Mouse (Mus musculus): Measurements from ENCODE around the gene Aldh3a1. TPM values are rescaled to one million over a fixed set of nuclear protein-coding genes. Genes with fewer than 3 reads are reported as not detected.
A peak's percentile ranks its signal among the peaks of the same experiment; 100 is the strongest.

The Aldh3a1 gene
- polyA plus RNA-seq, 1 experiment from 2014 or later = 0.09 TPM

DNA sequence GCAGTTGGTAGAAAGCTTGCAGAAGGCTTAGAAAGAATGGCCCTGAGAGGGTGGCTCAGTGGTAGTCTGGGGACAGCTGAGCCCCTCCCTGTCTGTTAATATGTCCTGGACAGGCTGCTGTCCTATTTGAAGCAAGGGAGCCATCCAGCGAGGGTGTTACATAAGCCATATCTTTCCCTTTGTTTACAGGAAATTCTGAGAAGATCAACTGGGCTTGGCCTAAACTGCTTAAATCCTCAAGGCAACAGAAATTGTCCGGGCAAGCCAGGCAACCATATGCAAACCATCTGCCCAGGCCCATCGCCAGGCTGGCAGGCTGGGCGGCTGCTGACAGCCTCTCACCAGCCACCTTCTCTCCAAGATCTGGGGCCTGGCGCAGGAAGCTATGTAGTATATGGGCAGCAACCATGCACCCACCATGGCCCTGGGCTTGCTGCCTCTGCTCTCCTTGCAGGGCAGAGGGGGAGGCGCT, 18.6 kb downstream of the Aldh3a1 start:
- Histone ChIP-seq H3K4me3 (ENCODE audit: low read depth, low read length) (no peak overlapping the region), H3K36me3 (replicated peaks; ENCODE audit: insufficient read depth, low read length) (no peaks in the 10 kb centered on the region), H3K4me2 (ENCODE audit: low read depth, low read length) (no peak overlapping the region), H3K27ac (ENCODE audit: low read depth) (no peak overlapping the region), H3K9me3 (ENCODE audit: low read length) (no peaks in the 10 kb centered on the region), H3K4me1 (ENCODE audit: insufficient read depth) (peaks cover 9% of the 10 kb centered on the region; the same call in 1 of the 2 replicates), H3K27me3 (ENCODE audit: insufficient read depth, low read length) (no peaks in the 10 kb centered on the region), H3K9ac (replicated peaks) (no peak overlapping the region)
- ATAC-seq = no peak; the same call in 1 of the 2 replicates
- TF ChIP-seq EP300 (IDR thresholded peaks at IDR 0.05; ENCODE audit: low read depth) (no peak), CTCF (IDR thresholded peaks at IDR 0.05; ENCODE audit: low read depth) (no peak)
- DNase-seq = no peak
- 78% methylated on average over 6 of the region's 6 CpGs for WGBS (ENCODE audit: insufficient replicate concordance)

DNA sequence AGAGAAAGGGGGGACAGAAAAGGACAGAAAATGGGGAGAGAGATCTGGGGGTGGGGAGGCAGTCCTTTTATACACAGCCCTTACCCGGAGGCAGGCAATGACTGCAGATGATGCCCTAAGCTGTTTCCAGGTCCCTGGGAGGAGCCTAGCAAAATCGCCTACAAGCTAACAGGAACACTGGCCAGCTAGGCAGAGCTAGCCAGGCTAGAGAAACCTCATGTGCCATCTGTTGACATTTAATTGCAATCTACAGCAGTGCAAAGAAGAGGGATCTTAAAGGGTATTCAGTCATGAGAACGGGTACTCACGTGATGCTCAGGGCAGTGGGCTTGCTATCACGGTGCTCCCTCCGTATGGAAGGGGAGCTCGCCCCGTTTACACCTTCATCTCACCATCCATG, 20.5 kb downstream of the Aldh3a1 start:
- no peak overlapping the region for H3K9ac ChIP-seq (replicated peaks)
- no peak overlapping the region for H3K4me2 ChIP-seq (ENCODE audit: low read depth, low read length)
- WGBS (ENCODE audit: insufficient replicate concordance) = 76% methylated on average over 8 of the region's 8 CpGs
- H3K9me3 ChIP-seq (ENCODE audit: low read length) = no peaks in the 10 kb centered on the region
- H3K27ac ChIP-seq (ENCODE audit: low read depth) = no peak overlapping the region
- H3K4me1 ChIP-seq (ENCODE audit: insufficient read depth) = peaks cover 9% of the 10 kb centered on the region; the same call in 1 of the 2 replicates
- no peaks in the 10 kb centered on the region for H3K27me3 ChIP-seq (ENCODE audit: insufficient read depth, low read length)
- H3K4me3 ChIP-seq (ENCODE audit: low read depth, low read length) = no peak overlapping the region
- no peak for ATAC-seq
- no peak for TF ChIP-seq EP300 (IDR thresholded peaks at IDR 0.05; ENCODE audit: low read depth)
- DNase-seq = no peak
- no peaks in the 10 kb centered on the region for H3K36me3 ChIP-seq (replicated peaks; ENCODE audit: insufficient read depth, low read length)

GRCm38 (mm10) chr11:61228406-61228805, 21.1 kb downstream of the Aldh3a1 start:
- Histone ChIP-seq H3K4me3 (ENCODE audit: low read depth, low read length) (no peak overlapping the region), H3K27ac (ENCODE audit: low read depth) (no peak overlapping the region), H3K4me1 (ENCODE audit: insufficient read depth) (peaks cover 11% of the 10 kb centered on the region; the same call in 1 of the 2 replicates), H3K27me3 (ENCODE audit: insufficient read depth, low read length) (no peaks in the 10 kb centered on the region), H3K9me3 (ENCODE audit: low read length) (no peaks in the 10 kb centered on the region), H3K36me3 (replicated peaks; ENCODE audit: insufficient read depth, low read length) (no peaks in the 10 kb centered on the region), H3K4me2 (ENCODE audit: low read depth, low read length) (no peak overlapping the region), H3K9ac (replicated peaks) (no peak overlapping the region)
- ATAC-seq (no peak), DNase-seq (no peak)
- TF ChIP-seq CTCF (IDR thresholded peaks at IDR 0.05; ENCODE audit: low read depth) = no peak
- TF ChIP-seq EP300 (IDR thresholded peaks at IDR 0.05; ENCODE audit: low read depth) = no peak
- 67% methylated on average over 3 of the region's 3 CpGs for WGBS (ENCODE audit: insufficient replicate concordance)

GRCm38 (mm10) chr11:61231329-61231728, 24.0 kb downstream of the Aldh3a1 start:
- Histone ChIP-seq H3K27me3 (ENCODE audit: insufficient read depth, low read length) (no peaks in the 10 kb centered on the region), H3K9me3 (ENCODE audit: low read length) (no peaks in the 10 kb centered on the region), H3K4me3 (ENCODE audit: low read depth, low read length) (no peak overlapping the region), H3K36me3 (replicated peaks; ENCODE audit: insufficient read depth, low read length) (no peaks in the 10 kb centered on the region), H3K4me1 (ENCODE audit: insufficient read depth) (0 out of 2 replicates have a peak, but pooled peaks cover 3% of the 10 kb centered on the region), H3K4me2 (ENCODE audit: low read depth, low read length) (peak overlapping the region; percentile 27; the same call in 1 of the 2 replicates), H3K27ac (ENCODE audit: low read depth) (no peak overlapping the region), H3K9ac (replicated peaks) (no peak overlapping the region)
- ATAC-seq (no peak), DNase-seq (peak; percentile 61)
- TF ChIP-seq EP300 (IDR thresholded peaks at IDR 0.05; ENCODE audit: low read depth) = no peak
- TF ChIP-seq CTCF (IDR thresholded peaks at IDR 0.05; ENCODE audit: low read depth) = peak; percentile 81
- 1% methylated on average over 9 of the region's 9 CpGs for WGBS (ENCODE audit: insufficient replicate concordance)

DNA sequence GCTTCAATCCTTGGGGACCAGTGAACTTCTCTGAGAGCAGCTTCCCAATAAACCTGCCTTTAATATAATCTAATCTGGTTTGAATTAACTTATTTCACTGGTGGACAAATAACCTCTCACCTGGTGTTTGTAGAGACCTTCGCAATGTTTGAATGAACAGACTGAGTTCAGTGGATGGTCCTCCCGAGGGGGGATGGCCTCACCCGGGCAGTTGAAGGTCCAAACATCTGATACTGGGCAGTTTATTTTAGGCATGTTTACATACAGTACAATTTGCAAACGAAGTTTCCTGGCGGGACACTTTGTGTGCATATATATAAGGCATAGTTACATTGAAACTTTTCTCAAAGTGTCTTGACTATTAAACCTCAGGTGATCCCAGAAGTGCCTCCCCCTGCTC, 26.8 kb downstream of the Aldh3a1 start:
- Histone ChIP-seq H3K36me3 (replicated peaks; ENCODE audit: insufficient read depth, low read length) (no peaks in the 10 kb centered on the region), H3K9ac (replicated peaks) (no peak overlapping the region), H3K4me1 (ENCODE audit: insufficient read depth) (peaks cover 13% of the 10 kb centered on the region), H3K27me3 (ENCODE audit: insufficient read depth, low read length) (no peaks in the 10 kb centered on the region), H3K9me3 (ENCODE audit: low read length) (no peaks in the 10 kb centered on the region), H3K4me2 (ENCODE audit: low read depth, low read length) (peak overlapping the region; percentile 59), H3K4me3 (ENCODE audit: low read depth, low read length) (no peak overlapping the region; the same call in 1 of the 2 replicates), H3K27ac (ENCODE audit: low read depth) (peak overlapping the region; percentile 89)
- WGBS (ENCODE audit: insufficient replicate concordance) = 42% methylated on average over 5 of the region's 5 CpGs
- no peak for TF ChIP-seq CTCF (IDR thresholded peaks at IDR 0.05; ENCODE audit: low read depth)
- no peak for TF ChIP-seq EP300 (IDR thresholded peaks at IDR 0.05; ENCODE audit: low read depth)
- no peak for DNase-seq
- peak; percentile 55 for ATAC-seq

- peak overlapping the region; percentile 27 for H3K4me3 ChIP-seq (ENCODE audit: low read depth, low read length)
- no peaks in the 10 kb centered on the region for H3K36me3 ChIP-seq (replicated peaks; ENCODE audit: insufficient read depth, low read length)
- peak overlapping the region; percentile 46 for H3K9ac ChIP-seq (replicated peaks)
- ATAC-seq (peak; percentile 88), DNase-seq (no peak)
- peak overlapping the region; percentile 89 for H3K27ac ChIP-seq (ENCODE audit: low read depth)
- peaks cover 13% of the 10 kb centered on the region for H3K4me1 ChIP-seq (ENCODE audit: insufficient read depth)
- no peaks in the 10 kb centered on the region for H3K27me3 ChIP-seq (ENCODE audit: insufficient read depth, low read length)
- H3K4me2 ChIP-seq (ENCODE audit: low read depth, low read length) = peak overlapping the region; percentile 59
- WGBS (ENCODE audit: insufficient replicate concordance) = 46% methylated on average over 3 of the region's 3 CpGs
- no peaks in the 10 kb centered on the region for H3K9me3 ChIP-seq (ENCODE audit: low read length)
- TF ChIP-seq CTCF (IDR thresholded peaks at IDR 0.05; ENCODE audit: low read depth) (no peak), EP300 (IDR thresholded peaks at IDR 0.05; ENCODE audit: low read depth) (no peak)
Measured at GRCm38 (mm10) chr11:61236015-61236414, 28.7 kb downstream of the Aldh3a1 start.

Measured in liver, postnatal 0 days (tissue).